Mouse (Mus musculus) liver, embryonic 14.5 days (tissue): Measurements from ENCODE around the gene Paqr4.

Experiments
- CTCF ChIP-seq: IDR thresholded peaks from 2 replicates; pipeline ENCODE4 v1.5.1; 2016; ENCODE audit warnings: antibody characterized with exemption, low read depth, control low read depth
- EP300 ChIP-seq: IDR thresholded peaks from 2 replicates; pipeline ENCODE4 v1.6.1; 2016; ENCODE audit warnings: antibody characterized with exemption, low read depth

DNA sequence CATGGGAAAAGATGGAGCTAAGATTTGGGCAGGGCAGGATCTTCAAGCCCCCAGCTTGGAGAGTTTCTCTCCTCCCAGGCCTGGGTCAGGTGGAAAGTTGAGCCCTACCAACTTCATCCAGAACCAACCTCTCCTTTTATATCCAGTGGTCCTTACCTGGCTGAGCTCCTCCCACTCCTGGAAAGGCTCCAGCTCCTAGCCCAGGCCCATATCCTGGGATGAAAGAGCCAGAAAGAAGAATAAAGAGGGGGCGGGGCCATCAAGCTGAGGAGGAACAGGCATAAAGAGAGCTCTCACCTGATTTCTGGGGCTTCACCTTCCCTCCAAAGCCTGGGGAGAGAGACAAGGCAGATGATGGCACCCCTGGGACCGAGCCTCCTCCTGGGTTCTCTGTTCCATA, 23.7 kb downstream of the Paqr4 start:
- no peak for TF ChIP-seq CTCF
- no peak for TF ChIP-seq EP300
